Mouse (Mus musculus) midbrain, embryonic 14.5 days (tissue): ENCODE measurements around the gene Gm45717. TPM values are rescaled to one million over a fixed set of nuclear protein-coding genes. Genes with fewer than 3 reads are reported as not detected.

ENCODE experiments used
- ATAC-seq: fragments of 200-750 bp; cut with Nextera tagmentation; 2 replicates; pipeline ENCODE4 v1.8.0; 2017; ENCODE audit warnings: moderate number of reproducible peaks, moderate library complexity; ENCODE audit not compliant: low FRiP score, low TSS enrichment
- DNase-seq: peaks from one replicate; pipeline ENCODE4 v3.0.0-alpha.2; 2015
- H3K27ac ChIP-seq: fragments of 300-500 bp; sonication (generic); replicated peaks from 2 replicates; pipeline ENCODE4 v1.5.1; 2014; ENCODE audit warnings: mild to moderate bottlenecking, low read depth, low read length, moderate library complexity
- H3K27me3 ChIP-seq: fragments of 300-500 bp; sonication (generic); 2 replicates; pipeline ENCODE4 v1.6.1; 2014; ENCODE audit warnings: low read length, control low read depth, mixed read lengths; ENCODE audit not compliant: control insufficient read depth, insufficient read depth
- H3K36me3 ChIP-seq: fragments of 300-500 bp; sonication (generic); 2 replicates; pipeline ENCODE4 v1.6.1; 2014; ENCODE audit warnings: low read length, control low read depth; ENCODE audit not compliant: control insufficient read depth, insufficient read depth
- H3K4me1 ChIP-seq: fragments of 300-500 bp; sonication (generic); 2 replicates; pipeline ENCODE4 v1.6.1; 2014; ENCODE audit warnings: mild to moderate bottlenecking, antibody characterized with exemption, low read length, control low read depth; ENCODE audit not compliant: control insufficient read depth, insufficient read depth
- H3K4me2 ChIP-seq: fragments of 300-500 bp; sonication (generic); 2 replicates; pipeline ENCODE4 v1.6.1; 2014; ENCODE audit warnings: mild to moderate bottlenecking, low read length, moderate library complexity
- H3K4me3 ChIP-seq: fragments of 300-500 bp; sonication (generic); replicated peaks from 2 replicates; pipeline ENCODE4 v1.5.1; 2014; ENCODE audit warnings: low read depth, low read length
- H3K9ac ChIP-seq: fragments of 300-500 bp; sonication (generic); replicated peaks from 2 replicates; pipeline ENCODE4 v1.6.1; 2014; ENCODE audit warnings: mild to moderate bottlenecking, low read length, moderate library complexity
- H3K9me3 ChIP-seq: fragments of 300-500 bp; sonication (generic); 2 replicates; pipeline ENCODE4 v1.6.1; 2016; ENCODE audit warnings: low read length, control low read depth, mixed read lengths; ENCODE audit not compliant: control insufficient read depth
- WGBS: fragments of 180-500 bp; shearing (Covaris S2); extraction: QIAGEN DNeasy Blood & Tissue Kit; methylation state at CpG from one replicate; pipeline ENCODE4 v1.1.7; 2014; 5-methylcytosine and 5-hydroxymethylcytosine counted together
- polyA plus RNA-seq: library from polyadenylated mRNA; unstranded; fragments of >200 nt; fragmentation: Nextera tagmentation; extraction: Ambion mirVana; gene quantifications from 2 replicates; pipeline ENCODE4 v1.2.1, GENCODE M21; 2014

The Gm45717 gene
- polyA plus RNA-seq, 1 experiment from 2014 or later, result not detected

GRCm38 (mm10) chr7:140960026-140960425, 4.3 kb upstream of the Gm45717 start:
- no peaks in the 10 kb centered on the region for H3K36me3 ChIP-seq
- H3K4me3 ChIP-seq, result no peak overlapping the region

GRCm38 (mm10) chr7:140959181-140959901, 3.6 kb upstream of the Gm45717 start:
- Histone ChIP-seq H3K27me3 (no peaks in the 10 kb centered on the region), H3K27ac (no peak overlapping the region; the same call in 1 of the 2 replicates), H3K9ac (no peak overlapping the region), H3K36me3 (no peaks in the 10 kb centered on the region), H3K4me3 (no peak overlapping the region), H3K9me3 (no peaks in the 10 kb centered on the region), H3K4me1 (peaks cover 9% of the 10 kb centered on the region; the same call in 1 of the 2 replicates), H3K4me2 (no peak overlapping the region)
- ATAC-seq (no peak), DNase-seq (peak; percentile 72)
- 4% methylated on average over 9 of the region's 9 CpGs for WGBS

More at GRCm38 (mm10) chr7:140960026-140960425, 4.3 kb upstream of the Gm45717 start:
- 61% methylated on average over 5 of the region's 5 CpGs for WGBS
- no peak for DNase-seq
- ATAC-seq, result no peak
- Histone ChIP-seq H3K4me1 (peaks cover 9% of the 10 kb centered on the region; the same call in 1 of the 2 replicates), H3K27me3 (no peaks in the 10 kb centered on the region), H3K4me2 (no peak overlapping the region), H3K9me3 (no peaks in the 10 kb centered on the region), H3K27ac (no peak overlapping the region), H3K9ac (no peak overlapping the region)

GRCm38 (mm10) chr7:140956556-140956869, 776 bp upstream of the Gm45717 start:
- DNase-seq, result no peak
- no peak for ATAC-seq
- Histone ChIP-seq H3K27me3 (no peaks in the 10 kb centered on the region), H3K9me3 (no peaks in the 10 kb centered on the region), H3K9ac (no peak overlapping the region), H3K4me3 (no peak overlapping the region), H3K4me1 (peaks cover 9% of the 10 kb centered on the region; the same call in 1 of the 2 replicates), H3K27ac (no peak overlapping the region), H3K36me3 (no peaks in the 10 kb centered on the region), H3K4me2 (no peak overlapping the region)
- 66% methylated on average over 6 of the region's 6 CpGs for WGBS

GRCm38 (mm10) chr7:140955342-140955741, 395 bp downstream of the Gm45717 start:
- Histone ChIP-seq H3K9ac (peak overlapping the region; percentile 36; the same call in 1 of the 2 replicates), H3K36me3 (no peaks in the 10 kb centered on the region), H3K4me2 (peak overlapping the region; percentile 52), H3K4me1 (peaks cover 9% of the 10 kb centered on the region), H3K27ac (no peak overlapping the region), H3K27me3 (no peaks in the 10 kb centered on the region), H3K4me3 (peak overlapping the region; percentile 29), H3K9me3 (no peaks in the 10 kb centered on the region)
- DNase-seq (peak; percentile 58), ATAC-seq (no peak)
- WGBS, result 14% methylated on average over 17 of the region's 17 CpGs

- no peaks in the 10 kb centered on the region for H3K9me3 ChIP-seq
- ATAC-seq (no peak), DNase-seq (no peak)
- H3K27ac ChIP-seq, result no peak overlapping the region
- no peak overlapping the region for H3K9ac ChIP-seq
- no peak overlapping the region for H3K4me3 ChIP-seq
- peaks cover 9% of the 10 kb centered on the region for H3K4me1 ChIP-seq
- H3K27me3 ChIP-seq, result no peaks in the 10 kb centered on the region
- H3K36me3 ChIP-seq, result no peaks in the 10 kb centered on the region
- H3K4me2 ChIP-seq, result peak overlapping the region; percentile 52
- 8% methylated on average over 9 of the region's 9 CpGs for WGBS
These were observed 1.0 kb downstream of the Gm45717 start for GRCm38 (mm10) chr7:140954733-140955071.

GRCm38 (mm10) chr7:140953800-140954732, 1.7 kb downstream of the Gm45717 start:
- Histone ChIP-seq H3K27ac (no peak overlapping the region), H3K36me3 (no peaks in the 10 kb centered on the region), H3K9ac (no peak overlapping the region), H3K4me1 (peaks cover 4% of the 10 kb centered on the region), H3K9me3 (no peaks in the 10 kb centered on the region), H3K4me3 (no peak overlapping the region), H3K27me3 (no peaks in the 10 kb centered on the region), H3K4me2 (peak overlapping the region; percentile 52)
- 65% methylated on average over 15 of the region's 15 CpGs for WGBS
- no peak for DNase-seq
- no peak for ATAC-seq

- H3K9me3 ChIP-seq, result no peaks in the 10 kb centered on the region
- H3K27me3 ChIP-seq, result no peaks in the 10 kb centered on the region
- H3K9ac ChIP-seq, result no peak overlapping the region
- peaks cover 4% of the 10 kb centered on the region; the same call in 1 of the 2 replicates for H3K4me1 ChIP-seq
- no peaks in the 10 kb centered on the region for H3K36me3 ChIP-seq
- no peak overlapping the region for H3K27ac ChIP-seq
- H3K4me3 ChIP-seq, result no peak overlapping the region
- ATAC-seq (no peak), DNase-seq (no peak)
- WGBS, result 85% methylated on average over 11 of the region's 11 CpGs
- no peak overlapping the region for H3K4me2 ChIP-seq
These were observed 2.6 kb downstream of the Gm45717 start for GRCm38 (mm10) chr7:140953133-140953532.

- no peak overlapping the region for H3K4me3 ChIP-seq
- no peak for ATAC-seq
- DNase-seq, result no peak
- H3K9ac ChIP-seq, result no peak overlapping the region
- H3K27me3 ChIP-seq, result no peaks in the 10 kb centered on the region
- H3K27ac ChIP-seq, result no peak overlapping the region
- no peak overlapping the region for H3K4me2 ChIP-seq
- WGBS, result 91% methylated on average over 7 of the region's 7 CpGs
- peaks cover 4% of the 10 kb centered on the region; the same call in 1 of the 2 replicates for H3K4me1 ChIP-seq
- H3K9me3 ChIP-seq, result no peaks in the 10 kb centered on the region
- H3K36me3 ChIP-seq, result no peaks in the 10 kb centered on the region
These were observed 3.3 kb downstream of the Gm45717 start for GRCm38 (mm10) chr7:140952441-140952840.
